Mouse (Mus musculus) midbrain, embryonic 15.5 days (tissue): ENCODE measurements around the gene Ebf3. TPM values are rescaled to one million over a fixed set of nuclear protein-coding genes. Genes with fewer than 3 reads are reported as not detected.

ENCODE experiments used
- ATAC-seq: fragments of 200-750 bp; cut with Nextera tagmentation; replicated peaks from 2 replicates; pipeline ENCODE4 v1.8.0; 2017; ENCODE audit warnings: moderate TSS enrichment
- H3K27ac ChIP-seq: fragments of 300-500 bp; sonication (generic); 2 replicates; pipeline ENCODE4 v1.5.1; 2015; ENCODE audit warnings: mild to moderate bottlenecking, inconsistent platforms
- H3K27me3 ChIP-seq: fragments of 300-500 bp; sonication (generic); replicated peaks from 2 replicates; pipeline ENCODE4 v1.6.1; 2015; ENCODE audit warnings: inconsistent platforms
- H3K36me3 ChIP-seq: fragments of 300-500 bp; sonication (generic); replicated peaks from 2 replicates; pipeline ENCODE4 v1.6.1; 2015; ENCODE audit warnings: inconsistent platforms
- H3K4me1 ChIP-seq: fragments of 300-500 bp; sonication (generic); 2 replicates; pipeline ENCODE4 v1.6.1; 2015; ENCODE audit warnings: inconsistent platforms
- H3K4me2 ChIP-seq: fragments of 300-500 bp; sonication (generic); 2 replicates; pipeline ENCODE4 v1.6.1; 2015; ENCODE audit warnings: inconsistent platforms, mild to moderate bottlenecking, moderate library complexity
- H3K4me3 ChIP-seq: fragments of 300-500 bp; sonication (generic); 2 replicates; pipeline ENCODE4 v1.5.1; 2015; ENCODE audit warnings: mild to moderate bottlenecking, inconsistent platforms
- H3K9ac ChIP-seq: fragments of 300-500 bp; sonication (generic); 2 replicates; pipeline ENCODE4 v1.6.1; 2015; ENCODE audit warnings: mild to moderate bottlenecking, inconsistent platforms
- H3K9me3 ChIP-seq: fragments of 300-500 bp; sonication (generic); 2 replicates; pipeline ENCODE4 v1.6.1; 2016; ENCODE audit warnings: inconsistent platforms
- WGBS: fragments of 180-500 bp; shearing (Covaris S2); methylation state at CpG from one replicate; pipeline ENCODE4 v1.1.7; 2015; ENCODE audit warnings: mixed read lengths; 5-methylcytosine and 5-hydroxymethylcytosine counted together
- polyA plus RNA-seq: library from polyadenylated mRNA; unstranded; fragments of >200 nt; fragmentation: Nextera tagmentation; extraction: Ambion mirVana; gene quantifications from 2 replicates; pipeline ENCODE4 v1.2.1, GENCODE M21; 2015

Ebf3 gene
- polyA plus RNA-seq, 1 experiment from 2014 or later = 14.6 TPM

DNA sequence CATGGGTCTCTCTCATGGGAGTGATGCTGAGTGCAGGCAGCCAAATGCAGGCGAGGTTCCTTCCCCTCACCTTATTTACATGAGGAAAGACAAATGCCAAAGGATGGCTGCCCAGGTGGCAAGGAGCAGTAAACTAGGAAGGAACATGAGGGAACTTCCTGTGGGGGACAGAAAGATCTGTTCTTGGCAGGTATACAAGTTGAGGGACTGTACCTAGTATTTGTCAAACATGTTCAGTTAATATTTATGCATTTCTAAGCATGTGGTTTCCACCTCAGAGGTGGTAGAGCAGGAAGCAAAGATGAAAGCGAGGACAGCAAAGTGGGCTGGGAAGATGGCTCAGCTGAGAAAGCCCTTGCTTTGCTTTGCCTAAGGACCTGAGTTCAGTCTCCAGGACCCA lies 159.6 kb downstream of the Ebf3 start:
- 71% methylated on average over 2 of the region's 2 CpGs for WGBS
- H3K27ac ChIP-seq = no peak overlapping the region

DNA sequence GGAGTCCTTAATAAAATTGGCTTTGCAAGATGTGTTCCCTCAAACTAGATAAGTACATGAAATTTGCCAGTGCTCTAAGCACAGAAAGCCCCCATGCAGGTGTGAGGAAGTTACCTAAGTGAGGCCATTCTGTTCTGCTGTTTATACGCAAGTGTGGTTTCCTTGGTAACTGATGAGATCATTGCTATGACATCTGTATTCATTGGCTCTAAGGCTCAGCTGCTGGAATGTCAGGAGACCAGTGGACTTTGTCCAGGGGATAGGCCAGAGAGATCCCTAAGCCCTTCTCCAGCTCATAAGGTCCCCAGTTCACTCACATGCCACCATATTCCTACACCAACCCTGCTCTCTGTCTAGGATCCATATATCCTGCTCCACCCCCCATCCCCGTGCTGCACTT lies 162.4 kb downstream of the Ebf3 start:
- 77% methylated on average over 2 of the region's 2 CpGs for WGBS
- H3K4me1 ChIP-seq = peaks cover 12% of the 10 kb centered on the region; the same call in 1 of the 2 replicates
- H3K36me3 ChIP-seq = no peaks in the 10 kb centered on the region
- H3K27ac ChIP-seq = no peak overlapping the region
- H3K9ac ChIP-seq = no peak overlapping the region
- no peak overlapping the region for H3K4me2 ChIP-seq
- H3K27me3 ChIP-seq = no peaks in the 10 kb centered on the region
- H3K9me3 ChIP-seq = no peaks in the 10 kb centered on the region
- no peak for ATAC-seq
- H3K4me3 ChIP-seq = no peak overlapping the region

More for the DNA sequence above, 159.6 kb downstream of the Ebf3 start:
- Histone ChIP-seq H3K9ac (no peak overlapping the region), H3K4me1 (no peaks in the 10 kb centered on the region), H3K9me3 (no peaks in the 10 kb centered on the region), H3K4me3 (no peak overlapping the region), H3K27me3 (no peaks in the 10 kb centered on the region), H3K36me3 (no peaks in the 10 kb centered on the region), H3K4me2 (no peak overlapping the region)
- ATAC-seq = no peak

DNA sequence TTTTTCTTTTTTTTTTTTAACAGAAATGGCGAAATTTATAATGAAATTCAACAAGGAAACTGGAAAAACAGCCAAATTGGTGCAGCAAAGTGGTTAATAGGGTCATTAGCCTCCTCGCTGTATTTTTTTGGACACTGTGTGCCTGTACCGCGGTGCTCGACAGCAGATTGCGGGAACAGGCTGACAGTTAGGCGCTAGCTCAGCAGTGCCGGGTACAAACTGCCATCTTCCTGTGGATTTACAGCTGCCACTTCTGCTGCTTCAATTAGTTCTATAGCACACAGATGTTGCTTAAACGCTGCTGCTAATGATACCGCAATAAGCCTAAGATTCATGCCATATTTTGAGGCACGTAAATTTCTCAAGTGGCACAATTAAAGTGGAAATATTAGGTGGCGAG lies 167.1 kb downstream of the Ebf3 start:
- Histone ChIP-seq H3K36me3 (no peaks in the 10 kb centered on the region), H3K9ac (no peak overlapping the region), H3K4me3 (no peak overlapping the region), H3K4me2 (no peak overlapping the region), H3K9me3 (no peaks in the 10 kb centered on the region), H3K27me3 (no peaks in the 10 kb centered on the region), H3K27ac (no peak overlapping the region), H3K4me1 (peaks cover 12% of the 10 kb centered on the region; the same call in 1 of the 2 replicates)
- WGBS = 69% methylated on average over 12 of the region's 12 CpGs
- no peak for ATAC-seq

Other genes starting within 250 kb of the Ebf3 start
- 10.2 and 12.8 TPM in 2 replicates for gene 9430038I01Rik, start 96.3 kb upstream of the Ebf3 start, polyA plus RNA-seq
- 235 and 254 TPM in 2 replicates for gene Glrx3, start 123.2 kb upstream of the Ebf3 start, polyA plus RNA-seq